Mouse (Mus musculus): ENCODE results near the gene Zfp36l1.

The Zfp36l1 gene

DNA sequence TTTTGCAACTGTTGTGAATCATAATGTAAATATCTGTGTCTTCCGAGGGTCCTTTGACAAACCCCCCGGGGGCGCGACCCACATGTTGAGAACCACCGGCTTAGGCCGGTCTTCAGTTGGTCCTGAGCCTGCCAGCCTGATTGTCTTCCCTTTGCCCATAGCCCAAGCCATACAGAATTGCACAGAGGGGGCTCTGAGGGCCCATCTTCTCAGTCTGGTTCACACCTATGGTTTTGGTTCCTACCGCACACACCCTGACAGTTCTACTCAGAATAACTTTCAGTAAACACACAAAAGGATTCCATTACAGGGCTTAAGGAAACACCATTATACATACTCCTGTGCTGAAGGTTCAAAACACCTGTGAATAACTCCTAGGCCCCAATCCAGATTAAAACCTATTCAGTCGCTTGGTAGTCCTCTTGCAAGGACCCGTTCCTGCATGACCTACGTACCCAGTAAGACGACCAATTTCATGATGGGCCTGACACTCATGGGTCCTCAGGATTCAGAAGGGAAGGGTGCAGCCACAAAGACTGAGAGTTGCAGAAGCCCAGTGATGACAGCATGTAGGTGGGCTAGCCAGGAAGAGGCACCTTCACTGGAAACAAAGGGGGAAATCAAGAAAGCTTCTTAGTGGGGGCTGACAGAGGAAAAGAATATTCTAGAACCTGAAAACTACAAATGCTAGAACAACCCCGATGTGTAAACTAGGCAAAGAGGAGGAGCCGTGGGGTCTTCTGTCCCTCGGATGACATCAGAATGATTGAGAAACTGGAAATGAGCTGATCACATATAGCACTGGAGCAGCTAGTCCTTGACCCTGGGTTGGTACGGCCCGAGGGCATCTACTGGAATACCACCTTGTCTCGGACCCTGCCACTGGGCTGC lies 18.8 kb upstream of the Zfp36l1 start:
- no peak for DNase-seq (ENCODE audit: low spot score in 2 of 2)

DNA sequence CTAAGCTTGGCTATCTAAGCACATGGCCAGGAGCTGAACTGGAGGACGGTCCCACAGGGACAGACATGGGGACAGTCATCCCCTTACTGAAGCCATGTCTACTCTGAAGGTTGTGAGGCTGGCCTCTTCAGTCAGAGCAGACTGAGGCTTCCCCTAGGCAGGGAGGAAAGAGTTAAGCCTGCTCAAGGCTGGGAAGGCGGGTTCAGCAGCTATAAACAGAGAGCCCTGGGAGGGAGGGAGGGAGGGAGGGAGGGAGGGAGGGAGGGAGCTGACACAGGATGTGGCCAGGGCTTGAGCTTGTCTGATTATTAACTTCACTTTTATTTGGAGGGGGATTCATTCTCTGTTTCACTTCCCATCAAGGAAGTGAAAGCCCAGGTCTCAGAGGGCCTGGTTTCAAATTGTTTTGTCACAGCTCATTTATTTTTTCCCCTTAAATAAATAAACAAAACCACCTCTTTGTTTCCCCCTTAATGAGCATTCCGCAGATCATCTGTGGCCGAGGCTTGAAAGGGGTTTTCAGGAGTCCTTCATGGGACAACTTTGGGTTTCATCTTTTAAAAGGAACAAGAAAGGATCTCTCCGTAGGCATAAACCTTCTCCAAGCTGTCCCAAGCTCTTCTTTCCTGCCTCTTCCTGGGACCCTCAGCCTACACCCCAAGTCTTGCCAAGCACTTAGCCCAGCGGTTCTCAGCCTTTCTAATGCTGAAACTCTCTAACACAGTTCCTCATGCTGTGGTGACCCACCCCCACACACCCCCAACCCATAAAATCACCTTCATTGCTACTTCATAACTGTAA lies 17.9 kb upstream of the Zfp36l1 start:
- no peak for DNase-seq (ENCODE audit: low spot score in 2 of 2)

DNA sequence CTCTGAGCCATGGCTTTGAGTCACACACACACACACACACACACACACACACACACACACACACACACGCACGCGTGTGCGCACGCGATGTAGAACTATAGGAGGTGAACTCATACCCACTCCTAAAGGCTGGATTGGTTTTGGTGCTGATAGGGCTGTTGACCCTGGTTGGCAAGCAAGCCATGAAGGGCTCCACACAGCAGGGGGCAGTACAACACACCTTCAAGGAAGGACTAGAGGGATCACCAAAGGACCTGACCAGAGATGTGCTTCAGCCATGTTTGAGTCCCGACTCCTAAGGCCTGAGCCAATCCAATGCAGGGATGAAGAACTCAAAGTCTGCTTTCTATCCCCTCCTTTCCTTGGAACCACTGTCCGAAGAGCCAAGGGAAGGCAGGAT lies 16.7 kb upstream of the Zfp36l1 start:
- no peak for DNase-seq (ENCODE audit: low spot score in 2 of 2)

DNA sequence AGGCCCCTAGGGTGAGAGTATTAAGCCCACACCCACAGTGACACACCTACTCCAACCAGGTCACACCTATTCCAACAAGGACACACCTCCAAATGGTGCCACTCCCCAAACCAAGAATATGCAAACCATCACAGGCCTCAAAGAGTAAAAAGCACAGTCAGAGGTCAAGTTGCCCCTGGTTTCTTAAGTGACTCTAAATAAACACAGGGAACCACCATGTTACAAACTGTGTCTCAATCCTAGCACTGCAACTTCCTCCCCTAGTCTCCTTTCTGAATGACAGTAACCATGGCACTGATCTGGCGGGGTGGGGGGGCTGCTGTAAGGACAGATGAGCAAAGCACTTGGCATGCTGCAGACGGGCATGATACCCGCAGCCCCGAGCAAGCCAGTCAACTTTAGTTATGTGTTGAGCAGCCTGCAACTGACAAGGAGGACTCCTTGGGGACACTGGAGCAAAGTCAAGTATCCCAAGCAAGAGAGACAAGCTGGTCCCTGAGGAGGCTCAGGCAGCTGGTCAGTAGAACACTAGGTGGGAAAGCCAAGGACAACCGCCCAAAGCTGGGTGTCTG lies 14.5 kb upstream of the Zfp36l1 start:
- DNase-seq (ENCODE audit: low spot score in 2 of 2): no peak

DNA sequence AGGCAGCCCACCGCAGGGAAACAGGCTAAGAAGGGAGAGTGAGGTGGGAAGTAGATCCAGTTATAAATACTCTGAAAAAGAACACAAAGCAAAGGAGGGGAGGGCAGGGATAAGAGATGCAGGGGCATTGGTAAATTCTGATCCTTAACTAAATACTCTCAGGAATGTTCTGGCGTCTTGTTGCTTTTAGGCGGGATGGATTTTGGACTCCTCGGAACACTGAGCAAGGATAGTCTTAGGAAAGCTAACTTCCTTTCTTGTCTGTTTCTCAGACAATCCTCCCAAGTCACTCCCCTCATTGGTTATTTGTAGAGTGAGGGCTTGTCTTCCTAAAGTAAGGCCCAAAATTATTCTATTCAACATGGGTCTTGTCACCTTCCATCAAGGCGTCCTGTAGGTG lies 12.5 kb upstream of the Zfp36l1 start:
- DNase-seq (ENCODE audit: low spot score in 2 of 2): no peak

DNA sequence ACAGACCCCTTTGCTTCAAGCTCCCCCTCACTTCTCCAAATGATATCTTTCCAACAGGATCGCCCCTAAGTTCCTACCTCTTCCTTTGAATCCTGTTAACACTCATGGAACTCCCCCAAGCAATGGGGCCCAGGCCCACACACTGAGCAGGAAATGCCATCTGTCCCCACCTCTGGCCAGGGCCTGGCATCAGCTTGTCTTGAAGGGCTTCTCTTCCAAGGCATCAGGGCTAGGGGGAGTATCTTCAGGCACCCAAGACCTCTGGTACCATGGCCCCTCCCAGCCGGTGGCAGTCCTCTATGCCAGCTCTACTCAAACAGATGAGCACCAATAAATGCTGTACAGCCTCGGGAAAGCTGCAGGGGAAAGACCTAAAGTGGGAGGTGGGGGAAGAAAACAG lies 11.9 kb upstream of the Zfp36l1 start:
- DNase-seq (ENCODE audit: low spot score in 2 of 2): no peak

DNA sequence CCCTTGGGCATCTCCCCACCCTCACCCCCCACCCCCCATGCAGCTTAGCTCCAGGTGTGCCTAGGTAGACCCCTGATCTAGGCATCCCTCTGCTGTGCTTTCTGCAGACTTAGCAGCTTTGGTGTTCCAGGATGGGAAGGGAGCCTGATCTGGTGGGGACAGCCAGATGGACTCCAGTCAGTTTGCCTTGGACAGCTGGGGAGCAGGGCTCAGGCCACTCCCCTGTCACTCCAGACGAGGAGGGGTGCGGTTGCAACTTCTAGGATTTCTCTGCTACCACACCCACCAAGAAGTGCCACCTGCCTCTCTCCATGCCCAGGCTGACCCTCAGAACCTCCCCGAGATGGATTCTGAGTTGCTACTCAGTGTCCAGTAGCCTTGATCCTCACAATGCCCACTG lies 11.4 kb upstream of the Zfp36l1 start:
- DNase-seq (ENCODE audit: low spot score in 2 of 2): no peak

DNA sequence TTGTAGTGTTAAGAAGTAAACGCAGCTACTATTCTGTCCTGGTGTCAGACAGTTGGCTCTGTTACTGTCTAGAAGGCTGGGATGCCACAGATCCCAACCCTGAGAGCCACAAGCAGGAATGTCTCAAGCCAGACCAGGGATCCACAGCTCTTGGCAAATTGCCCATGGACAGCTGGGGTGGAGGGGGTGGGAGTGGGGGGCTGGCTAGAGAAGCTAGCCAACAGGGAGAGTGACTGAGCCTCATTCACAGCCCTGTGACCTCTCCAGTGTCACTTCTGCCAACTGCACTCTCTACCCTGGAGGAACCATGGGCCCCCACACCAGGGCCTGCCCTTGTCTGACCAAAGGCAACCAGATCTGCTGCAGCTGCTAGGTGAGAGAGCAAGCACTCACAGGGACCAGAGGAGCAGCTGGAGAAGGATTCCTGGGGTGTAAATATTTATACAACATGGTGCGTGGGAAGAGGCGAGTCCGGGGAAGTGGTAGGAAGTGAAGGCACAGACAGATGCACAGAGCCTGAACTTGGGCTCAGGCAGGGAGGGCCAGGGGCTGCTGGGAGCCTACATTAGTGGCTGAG lies 10.5 kb upstream of the Zfp36l1 start:
- no peak for DNase-seq (ENCODE audit: low spot score in 2 of 2)

DNA sequence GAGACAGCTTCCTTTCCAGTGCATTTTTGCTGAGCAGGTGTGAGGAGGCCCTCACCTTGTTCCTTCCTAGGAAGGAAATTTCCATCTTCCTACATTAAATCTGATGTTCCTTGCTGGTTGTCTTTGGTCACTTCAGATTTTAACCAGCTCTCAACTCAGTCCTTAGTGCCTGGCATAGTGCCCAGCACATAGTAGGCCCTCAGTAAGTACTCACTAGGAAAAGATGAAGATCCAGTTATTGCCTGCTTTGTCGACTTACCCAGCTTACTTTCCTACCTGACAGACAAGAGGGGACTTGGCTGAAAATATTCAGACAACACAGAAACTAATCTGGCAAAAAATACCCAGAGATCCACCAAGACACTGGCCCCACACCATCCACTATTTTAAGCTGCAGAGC lies 8.6 kb upstream of the Zfp36l1 start:
- DNase-seq (ENCODE audit: low spot score in 2 of 2): no peak

DNA sequence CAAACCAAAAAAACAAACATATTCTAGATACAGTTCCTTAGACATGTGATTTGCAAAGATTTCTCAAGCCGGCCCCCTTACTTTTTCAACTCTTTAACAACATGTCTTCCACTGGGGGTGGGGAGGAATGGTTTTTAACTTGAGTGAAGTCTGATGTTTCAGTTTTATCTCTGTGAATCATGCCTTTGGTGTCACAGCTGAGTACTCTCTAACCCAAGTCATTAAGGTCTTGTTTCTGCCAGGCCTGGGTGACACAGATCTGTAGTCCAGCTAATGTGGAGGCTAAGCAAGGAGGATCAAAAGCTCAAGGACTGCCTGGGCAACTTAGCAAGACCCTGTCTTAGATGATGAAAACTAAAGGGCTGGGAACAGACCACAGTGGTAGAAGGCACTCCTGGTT lies 5.8 kb upstream of the Zfp36l1 start:
- no peak for DNase-seq (ENCODE audit: low spot score in 2 of 2)

DNA sequence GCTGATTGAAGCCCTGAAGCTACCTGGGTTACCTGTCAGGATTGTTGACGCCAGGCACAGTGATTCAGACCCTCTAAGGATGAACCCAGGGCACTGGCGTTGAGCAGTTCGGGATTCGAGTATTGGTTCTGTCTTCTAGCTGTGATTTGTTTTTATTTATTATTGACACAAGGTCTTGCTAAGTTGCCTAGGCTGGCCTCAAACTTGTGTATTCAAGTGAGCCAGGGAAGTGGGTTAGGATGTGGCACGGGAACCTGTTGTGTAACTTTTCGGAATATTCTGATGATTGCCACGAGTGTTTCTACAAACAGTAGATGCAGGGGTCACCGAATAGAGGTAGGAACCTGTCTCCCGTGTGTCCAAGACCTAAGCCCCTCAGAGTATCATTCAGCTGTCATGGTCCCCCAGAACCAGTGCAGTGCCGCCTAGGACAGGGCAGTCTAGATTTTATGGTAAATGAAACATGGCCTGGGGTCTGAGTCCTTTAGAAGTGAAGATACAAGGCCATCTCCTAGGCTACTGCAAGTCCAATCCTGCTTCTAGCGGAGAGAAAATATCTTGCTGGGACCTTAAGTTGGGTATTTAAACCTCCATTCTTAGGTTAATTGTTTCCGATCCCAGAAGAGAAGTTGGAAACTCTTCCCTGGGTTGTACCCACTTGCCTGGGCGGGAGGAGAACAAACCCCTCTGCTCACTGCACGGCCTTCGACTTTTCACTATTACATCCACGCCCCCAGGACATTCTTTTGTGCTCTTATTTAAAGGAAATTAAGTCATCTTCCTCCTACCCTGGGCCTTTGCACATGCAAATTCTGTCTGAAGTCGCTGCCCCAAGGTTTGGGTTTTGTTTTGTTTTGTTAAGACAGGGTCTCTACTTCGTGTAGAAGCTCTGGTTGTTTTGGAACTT lies 3.6 kb upstream of the Zfp36l1 start:
- DNase-seq (ENCODE audit: low spot score in 2 of 2): no peak

DNA sequence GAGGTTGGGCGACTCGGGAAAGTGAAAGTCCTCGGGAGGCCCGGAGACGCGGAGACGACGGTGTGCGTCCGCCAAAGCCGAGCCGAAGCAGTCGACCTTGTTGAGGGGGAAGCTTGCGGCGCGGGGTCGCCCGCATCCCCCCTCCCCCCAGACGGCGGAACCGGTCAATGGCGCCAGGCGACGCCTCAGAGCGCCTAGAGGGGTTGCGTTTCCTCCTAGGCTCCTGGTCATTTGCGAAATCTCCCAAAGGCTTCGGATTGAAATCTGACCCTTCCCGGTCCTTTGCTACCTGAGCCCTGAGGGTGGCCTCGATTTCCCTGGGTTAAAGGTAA lies 3.0 kb upstream of the Zfp36l1 start:
- peak in 1 of 2 experiments; percentile 27 for DNase-seq (ENCODE audit: low spot score in 2 of 2)

DNA sequence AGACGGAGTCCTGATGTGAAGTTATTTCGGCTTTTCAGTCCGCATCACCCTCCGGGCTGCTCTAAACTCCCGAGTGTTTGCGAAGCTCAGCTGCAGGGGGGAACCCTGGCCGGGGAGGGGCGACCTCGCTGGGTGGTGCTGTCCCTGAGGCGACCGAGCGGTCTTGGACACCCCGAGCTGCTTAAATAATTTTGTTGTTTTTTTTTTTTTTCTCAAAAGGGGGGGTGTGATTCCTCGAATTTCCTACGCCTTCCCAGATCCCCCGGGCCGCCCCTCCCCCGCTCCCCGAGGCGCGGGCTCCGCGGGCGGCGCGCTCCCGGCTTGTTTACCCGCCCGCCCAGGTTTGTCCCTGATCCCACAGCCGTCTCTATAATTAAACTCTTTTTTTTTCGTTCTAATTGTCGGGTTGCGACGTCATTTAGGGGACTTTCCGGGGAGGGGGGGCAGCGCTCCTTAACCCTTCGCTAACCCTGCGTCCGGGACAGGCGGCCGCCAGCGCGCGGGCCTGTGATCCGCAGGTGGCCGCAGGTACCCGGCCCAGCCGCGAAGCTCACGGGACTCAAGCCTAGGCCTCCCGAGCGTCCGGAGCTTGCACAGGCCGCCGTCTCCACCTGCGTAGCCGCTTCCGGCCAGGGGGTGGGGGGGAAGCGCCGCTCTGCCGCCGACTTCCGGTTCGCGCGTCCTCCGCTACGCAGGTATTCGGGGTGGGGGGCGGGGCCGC lies 2.5 kb upstream of the Zfp36l1 start:
- DNase-seq (ENCODE audit: low spot score in 2 of 2): peak; percentile 54 to 58

DNA sequence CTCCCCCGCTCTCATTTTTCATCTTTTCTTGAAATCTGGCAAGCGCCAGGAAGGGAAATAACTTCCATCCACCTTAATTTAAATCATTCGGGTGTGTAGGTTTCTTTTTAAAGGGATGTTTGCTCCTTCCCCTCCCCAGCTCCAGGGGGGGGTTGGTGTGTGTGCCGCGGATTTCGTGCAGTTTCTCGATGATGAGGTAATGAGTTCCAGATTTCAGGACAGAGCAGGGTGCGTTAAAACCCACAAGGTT lies 2.0 kb upstream of the Zfp36l1 start:
- DNase-seq (ENCODE audit: low spot score in 2 of 2): no peak

DNA sequence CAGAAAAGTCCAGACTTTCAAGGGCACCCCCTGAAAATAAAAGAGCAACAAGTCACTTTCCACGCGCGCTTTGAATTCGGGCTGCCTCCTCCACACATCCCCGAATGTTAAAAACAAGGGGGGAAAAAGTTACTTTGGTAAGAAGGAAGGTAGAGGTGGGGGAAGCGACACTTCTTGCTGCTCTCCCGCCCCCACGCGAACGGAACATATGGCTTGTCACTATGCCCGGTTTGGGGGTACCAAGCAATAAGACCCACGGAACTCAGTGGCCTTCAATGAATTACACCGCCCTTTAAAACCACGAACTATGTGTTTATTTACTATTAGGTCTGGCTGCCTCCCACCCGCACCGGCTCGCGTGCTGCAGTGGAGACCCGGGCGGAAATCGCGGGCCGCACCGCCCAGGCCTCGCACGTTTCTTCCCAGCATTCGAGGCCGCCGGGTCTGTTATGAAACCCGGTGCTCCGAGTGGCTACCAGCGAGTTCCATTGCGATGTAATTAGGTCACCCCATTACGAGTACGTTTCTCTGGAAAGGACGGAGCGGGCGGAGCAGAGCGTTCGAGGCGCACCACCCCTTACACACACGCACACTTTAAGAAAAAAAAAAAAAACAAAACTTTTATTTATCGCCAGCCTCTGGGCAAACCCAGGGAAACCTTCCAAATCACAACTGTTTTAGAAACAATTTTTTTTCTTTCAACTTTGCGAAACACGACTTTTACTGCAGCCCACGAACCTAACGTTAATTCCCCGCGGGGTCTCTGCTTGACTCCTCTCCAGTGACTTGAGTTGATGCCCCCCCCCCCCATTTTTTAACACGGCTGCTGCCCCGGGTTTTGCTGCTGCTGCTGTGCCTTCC lies 1.4 kb upstream of the Zfp36l1 start:
- peak in 1 of 2 experiments; percentile 47 for DNase-seq (ENCODE audit: low spot score in 2 of 2)

DNA sequence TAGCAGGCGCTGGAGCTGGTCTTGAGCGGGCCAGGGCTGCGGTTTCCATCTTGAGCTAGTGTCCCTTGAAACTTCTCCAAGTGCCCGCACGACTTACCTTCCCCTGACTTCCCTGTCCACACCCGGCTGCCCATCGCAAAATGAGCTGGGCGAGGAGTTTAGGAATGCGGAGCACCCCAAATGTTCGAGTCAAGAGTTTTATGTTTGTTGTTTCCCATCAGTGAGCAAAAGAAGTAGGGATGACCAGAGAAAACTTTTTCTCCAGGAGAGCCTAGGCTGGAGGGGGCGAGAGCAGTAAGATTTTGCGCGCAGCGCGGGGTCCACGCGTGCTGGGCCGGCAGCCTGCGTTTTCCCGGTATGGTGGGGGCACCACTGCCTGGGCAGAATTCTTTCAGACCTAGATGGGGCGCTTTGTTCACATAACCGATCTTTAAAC lies 791 bp upstream of the Zfp36l1 start:
- DNase-seq (ENCODE audit: low spot score in 2 of 2): peak in 1 of 2 experiments; percentile 20

DNA sequence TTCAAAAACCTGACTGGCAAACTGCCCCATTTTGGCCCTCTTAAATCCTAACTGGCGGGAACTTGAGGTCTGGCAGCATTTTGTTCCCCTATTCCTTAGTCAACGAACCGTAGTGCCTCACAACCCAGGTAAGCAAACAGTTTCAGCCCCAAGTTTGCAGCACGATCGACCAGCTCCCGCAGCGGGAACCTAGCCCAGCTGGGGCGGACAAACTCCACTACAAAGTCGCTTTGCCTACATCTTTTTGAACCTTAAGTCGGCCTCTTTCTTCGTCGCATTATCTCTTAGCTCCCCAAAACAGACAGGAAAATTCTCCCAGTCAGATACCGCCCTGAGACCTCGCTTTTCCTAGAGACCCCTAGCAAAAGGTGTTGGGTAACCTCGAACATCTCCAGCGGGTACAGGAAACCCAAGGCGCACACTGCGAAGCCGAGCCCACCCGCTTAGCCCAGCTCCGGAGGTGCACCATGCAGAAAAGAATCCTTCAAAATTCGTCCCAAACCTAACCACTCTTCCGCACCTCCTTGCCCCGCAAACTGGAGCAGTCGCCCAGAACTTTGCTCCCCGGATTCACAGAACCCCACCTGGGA lies 647 bp downstream of the Zfp36l1 start:
- no peak for DNase-seq (ENCODE audit: low spot score in 2 of 2)

DNA sequence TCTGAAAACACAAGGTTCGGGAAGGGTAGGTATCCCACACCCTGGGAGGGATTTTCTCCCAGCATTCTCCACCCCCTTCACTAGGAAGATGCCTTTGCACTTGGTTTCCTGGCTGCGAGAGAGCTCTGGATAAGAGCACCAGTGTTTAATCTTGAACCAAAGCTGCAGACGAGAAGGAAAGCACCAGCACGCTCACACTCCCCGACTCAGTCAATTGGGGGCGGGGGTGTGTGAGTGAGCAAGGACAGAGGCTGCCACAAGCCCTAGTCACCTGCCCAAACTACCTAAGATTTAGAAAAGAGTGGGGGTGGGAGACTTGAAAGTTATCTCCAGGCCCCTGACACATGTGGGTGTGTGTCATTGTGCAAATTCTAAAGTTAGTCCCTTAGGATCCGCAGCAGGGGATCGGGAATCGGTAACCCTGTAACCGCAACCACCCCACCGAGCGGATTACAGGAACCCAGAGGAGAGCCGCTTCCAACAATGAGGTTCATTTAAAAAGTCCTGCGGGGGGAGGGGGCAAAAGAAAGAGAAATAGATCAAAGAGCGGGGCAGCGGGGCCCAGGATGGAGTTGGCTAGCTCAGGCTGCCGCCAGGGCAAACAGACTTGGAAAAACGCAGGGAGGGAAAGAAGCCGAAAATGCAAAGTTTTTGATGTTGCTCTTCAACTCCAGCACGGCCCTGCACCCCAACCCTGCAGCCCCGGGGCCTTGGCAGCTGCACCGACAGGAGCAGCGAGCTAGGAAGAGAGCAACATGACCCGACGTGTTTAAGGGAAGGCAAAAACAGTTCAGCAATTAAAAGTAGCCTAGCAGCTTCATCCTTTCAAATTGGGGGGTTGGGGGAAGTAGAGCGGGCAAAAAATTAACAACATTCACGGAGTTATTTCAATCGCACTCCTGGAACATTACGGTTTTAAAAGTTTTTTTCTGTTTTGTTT lies 1.4 kb downstream of the Zfp36l1 start:
- no peak for DNase-seq (ENCODE audit: low spot score in 2 of 2)

DNA sequence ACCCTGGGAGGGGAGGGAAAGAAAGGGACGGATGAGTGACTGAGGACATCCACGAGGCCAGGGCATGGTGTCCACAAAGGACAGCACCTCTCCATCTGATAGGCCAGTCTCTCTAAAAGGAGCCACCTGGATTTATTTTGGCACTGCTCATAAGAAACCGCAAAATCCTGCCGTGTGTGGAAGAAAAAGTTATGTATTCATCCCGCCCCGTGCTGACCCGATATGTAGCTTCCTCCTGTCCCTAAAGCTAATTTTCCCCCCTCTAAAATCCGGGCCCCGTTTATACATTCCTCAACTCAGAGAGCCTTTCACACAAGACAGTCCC lies 2.3 kb downstream of the Zfp36l1 start:
- no peak for DNase-seq (ENCODE audit: low spot score in 2 of 2)

Measured in frontal cortex, postnatal 25 days (tissue).